Mouse (Mus musculus): ENCODE data around the gene Pgk1. TPM values are rescaled to one million over a fixed set of nuclear protein-coding genes. Genes with fewer than 3 reads are reported as not detected.

Pgk1 gene
- polyA plus RNA-seq, 1 experiment, result 13.5 TPM

- TF ChIP-seq POLR2A (IDR thresholded peaks at IDR 0.05; ENCODE audit: control insufficient read depth, low read depth, low read length) (no peak), CTCF (IDR thresholded peaks at IDR 0.05; ENCODE audit: control insufficient read depth, insufficient read depth, insufficient replicate concordance, low read depth, low read length) (no peak)
- H3K4me1 ChIP-seq (ENCODE audit: control insufficient read depth, insufficient read depth, low read length), result no peaks in the 10 kb centered on the region
- H3K27ac ChIP-seq (ENCODE audit: control insufficient read depth, insufficient read depth, low read depth, low read length), result peak overlapping the region; percentile 56; the same call in 1 of the 2 replicates
Observed at GRCm38 (mm10) chrX:106219171-106220032, 32.5 kb downstream of the Pgk1 start.

GRCm38 (mm10) chrX:106221058-106221457 is 34.2 kb downstream of the Pgk1 start, which contains the start of gene Taf9b:
Gene Taf9b, minus strand, starts transcription at chrX:106221158.
- TF ChIP-seq CTCF (IDR thresholded peaks at IDR 0.05; ENCODE audit: control insufficient read depth, insufficient read depth, insufficient replicate concordance, low read depth, low read length), result no peak
- peak; percentile 49; the same call in 1 of the 2 replicates for TF ChIP-seq POLR2A (IDR thresholded peaks at IDR 0.05; ENCODE audit: control insufficient read depth, low read depth, low read length)
- Histone ChIP-seq H3K27ac (ENCODE audit: control insufficient read depth, insufficient read depth, low read depth, low read length) (peak within 1 kb of the TSS; percentile 91), H3K36me3 (ENCODE audit: control insufficient read depth, insufficient read depth, low read length) (no peaks in the 10 kb centered on the region), H3K27me3 (ENCODE audit: control insufficient read depth, insufficient read depth, low read length) (no peaks in the 10 kb centered on the region), H3K4me1 (ENCODE audit: control insufficient read depth, insufficient read depth, low read length) (no peaks in the 10 kb centered on the region), H3K4me3 (ENCODE audit: control insufficient read depth, low read depth, low read length) (peak within 1 kb of the TSS; percentile 88)

More at GRCm38 (mm10) chrX:106219171-106220032, 32.5 kb downstream of the Pgk1 start:
- H3K27me3 ChIP-seq (ENCODE audit: control insufficient read depth, insufficient read depth, low read length), result no peaks in the 10 kb centered on the region
- no peaks in the 10 kb centered on the region for H3K36me3 ChIP-seq (ENCODE audit: control insufficient read depth, insufficient read depth, low read length)
- H3K4me3 ChIP-seq (ENCODE audit: control insufficient read depth, low read depth, low read length), result peak overlapping the region; percentile 88

Other genes starting within 250 kb of the Pgk1 start
- gene Magt1, start 175.2 kb upstream of the Pgk1 start, polyA plus RNA-seq (2012; rRNA removed), result 1.2 and 1.3 TPM in 2 replicates
- 10.1 and 10.3 TPM in 2 replicates for gene Cox7b, start 171.4 kb upstream of the Pgk1 start, polyA plus RNA-seq (2012; rRNA removed)
- 1.4 and 2.7 TPM in 2 replicates for gene Atp7a, start 159.8 kb upstream of the Pgk1 start, polyA plus RNA-seq (2012; rRNA removed)
- gene Tlr13, start 43.9 kb upstream of the Pgk1 start, polyA plus RNA-seq (2012; rRNA removed), result 0.05 TPM in 2 replicates
- gene Taf9b, start 34.1 kb downstream of the Pgk1 start, polyA plus RNA-seq (2012; rRNA removed), result 11.1 and 14.7 TPM in 2 replicates
- not detected in 2 replicates for gene Fnd3c2, start 68.3 kb downstream of the Pgk1 start, polyA plus RNA-seq (2012; rRNA removed)